ENCODE assay signal across 10 mouse cellular contexts in the genomic region with DNA sequence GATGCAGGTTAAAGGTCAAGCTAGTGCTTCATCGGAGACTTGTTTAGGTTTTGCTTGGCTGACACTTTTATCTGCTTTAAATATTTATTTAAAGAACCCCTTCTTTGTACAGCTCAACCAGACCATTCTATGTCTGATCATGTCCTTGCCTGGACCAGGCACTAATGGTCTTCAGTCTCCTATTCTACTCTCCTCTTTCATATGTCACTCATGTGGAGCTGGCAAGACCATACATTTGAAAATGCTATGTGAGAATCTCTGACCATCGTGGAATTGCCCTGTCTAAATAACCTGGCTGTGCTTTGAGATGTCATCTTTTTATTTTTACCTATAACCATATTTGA.
"Had no signal": no experiment of that assay in that cellular context is flagged by ENCODE, and none has a peak within 500 bp of the region (broad histone marks: within the 10 kb centered on the region; RNA-seq: fewer than 3 reads in every experiment).

No protein-coding gene starts in this region.

- H3K36me3 ChIP-seq: limb, embryonic 15.5 days; liver, embryonic 12.5 days; midbrain, embryonic 13.5 days had no signal

- H3K9me3 ChIP-seq: limb, embryonic 15.5 days; liver, embryonic 12.5 days; midbrain, embryonic 13.5 days had no signal

- H3K27ac ChIP-seq: left cerebral cortex, adult 2 months; limb, embryonic 15.5 days; liver, embryonic 12.5 days; midbrain, embryonic 13.5 days had no signal

- ATAC-seq: liver, embryonic 12.5 days; midbrain, embryonic 13.5 days had no signal

- H3K4me2 ChIP-seq: limb, embryonic 15.5 days; liver, embryonic 12.5 days; lung, embryonic 14.5 days; midbrain, embryonic 13.5 days had no signal

- H3K4me1 ChIP-seq: limb, embryonic 15.5 days; liver, embryonic 12.5 days; midbrain, embryonic 13.5 days had no signal

- DNase-seq: kidney, postnatal 14 days; lung, embryonic 14.5 days; lung, postnatal 10 days; lung, postnatal 4 days; right cerebral cortex, postnatal 25 days; thymus, postnatal 36 days had no signal

- H3K4me3 ChIP-seq: left cerebral cortex, adult 2 months; limb, embryonic 15.5 days; liver, embryonic 12.5 days; midbrain, embryonic 13.5 days had no signal

- H3K9ac ChIP-seq: limb, embryonic 15.5 days; liver, embryonic 12.5 days; lung, embryonic 14.5 days; midbrain, embryonic 13.5 days had no signal

- H3K27me3 ChIP-seq: limb, embryonic 15.5 days; liver, embryonic 12.5 days; midbrain, embryonic 13.5 days had no signal
